8 mouse cellular contexts compared by ENCODE assay signal in the genomic region with DNA sequence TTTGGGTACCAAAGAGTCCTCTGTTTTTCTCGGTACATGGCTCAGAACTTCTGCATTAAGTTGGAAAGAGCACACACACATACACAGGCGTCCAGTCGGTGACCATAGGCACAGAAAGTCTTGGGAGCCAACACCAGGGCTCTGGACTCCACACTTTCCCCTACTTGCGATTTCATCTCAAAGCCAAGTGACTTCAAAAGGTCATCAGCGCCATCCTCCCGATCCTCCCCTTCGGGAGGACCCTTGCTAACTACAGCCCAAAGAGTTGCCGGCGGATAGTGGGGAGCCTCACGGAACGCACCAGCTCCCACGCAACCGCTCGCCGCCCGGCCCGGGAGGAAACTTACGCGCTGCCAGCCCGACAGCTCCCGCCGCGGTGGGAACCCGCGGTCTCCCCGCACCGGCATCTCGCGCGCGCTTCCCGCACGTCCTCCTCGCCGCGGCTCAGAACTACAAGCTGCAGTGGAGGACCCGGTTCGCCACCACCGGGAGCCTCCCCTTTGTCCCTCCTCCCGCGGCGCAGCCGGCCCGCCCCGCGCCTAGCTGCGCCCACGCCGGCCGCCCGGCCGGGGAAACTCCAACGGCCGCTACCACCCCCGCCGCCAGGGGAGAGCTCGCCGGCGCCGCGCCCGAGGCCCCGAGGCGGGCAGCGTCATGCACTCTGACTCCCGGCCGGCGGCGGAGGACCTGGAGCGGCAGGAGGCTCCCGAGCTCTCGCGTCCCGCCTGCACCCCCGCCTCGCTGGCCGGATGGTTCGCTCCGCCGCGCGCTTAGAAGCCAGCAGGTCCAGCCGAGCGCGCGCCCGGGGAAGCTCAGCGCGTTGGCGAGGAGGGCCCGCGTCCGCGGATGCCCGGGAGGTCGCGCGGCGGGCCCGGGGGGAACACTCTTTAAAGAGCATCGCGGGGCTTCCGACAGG. TPM values are rescaled to one million over a fixed set of nuclear protein-coding genes. Genes with fewer than 3 reads are reported as not detected.
A peak's percentile ranks its signal among the peaks of the same experiment; 100 is the strongest.
DNase-seq lines count a peak whose midpoint lies in the region; ATAC-seq and TF ChIP-seq lines count a peak whose summit lies in the region.

No protein-coding gene starts in this region.

- TF ChIP-seq CTCF in thymus, adult 2 months (IDR thresholded peaks at IDR 0.05; ENCODE audit: borderline replicate concordance, control insufficient read depth, extremely low read depth, insufficient read depth, low read length, poor library complexity) = peak; percentile 44; the same call in 1 of the 2 replicates

- peak overlapping the region; percentile 85 to 91 for H3K4me3 ChIP-seq in ES-E14 (ENCODE audit: insufficient read depth in 1 of 2, low read depth in 1 of 2, low read length in 2 of 2, poor library complexity in 1 of 2, severe bottlenecking in 1 of 2)
- H3K4me3 ChIP-seq in lung, embryonic 15.5 days = peak overlapping the region; percentile 89
- H3K4me3 ChIP-seq in thymus, adult 2 months (ENCODE audit: control insufficient read depth, insufficient read depth, low read length) = peak overlapping the region; percentile 25

- in situ Hi-C loops in ES-E14 (cut with MboI; ENCODE audit: low sequenced_read_pairs in 2 of 2, unreplicated experiment in 2 of 2) = no loop called here

- peak overlapping the region; percentile 78 for H3K9ac ChIP-seq in ES-E14 (ENCODE audit: insufficient read depth, low read depth, low read length, poor library complexity, severe bottlenecking)
- H3K9ac ChIP-seq in lung, embryonic 15.5 days = peak overlapping the region; percentile 80

- peaks cover 4 to 21% of the 10 kb centered on the region in 2 experiments; a peak in 3 of 4 replicates for H3K4me1 ChIP-seq in ES-E14 (ENCODE audit: control insufficient read depth in 2 of 2, insufficient read depth in 2 of 2, low read length in 2 of 2, poor library complexity in 1 of 2)
- peaks cover 22% of the 10 kb centered on the region for H3K4me1 ChIP-seq in lung, embryonic 15.5 days
- H3K4me1 ChIP-seq in thymus, adult 2 months (replicated peaks; ENCODE audit: control insufficient read depth, insufficient read depth, low read length) = no peaks in the 10 kb centered on the region

- peak; percentile 69 to 83 for ATAC-seq in hematopoietic stem cell, adult 5-6 weeks (replicated peaks in 1 of 2; ENCODE audit: insufficient read depth in 1 of 2, low FRiP score in 2 of 2, low TSS enrichment in 1 of 2, low read depth in 1 of 2, poor library complexity in 2 of 2, severe bottlenecking in 2 of 2)
- peak; percentile 91 for ATAC-seq in lung, embryonic 15.5 days (ENCODE audit: borderline replicate concordance, extremely low read depth, low FRiP score, low TSS enrichment)

- DNase-seq in ES-E14 (ENCODE audit: low read depth, low spot score) = no peak
- DNase-seq in cerebellum, adult 11-12 months = peak; percentile 97
- DNase-seq in forelimb bud, embryonic 11.5 days (ENCODE audit: low read depth, low spot score) = peak; percentile 90
- peak; percentile 38 for DNase-seq in layer of hippocampus, adult 9-10 months (ENCODE audit: low spot score)
- peak; percentile 93 for DNase-seq in ovary, adult 18-20 months (ENCODE audit: low spot score)
- peak; percentile 62 for DNase-seq in thymus, adult 2 months

- TF ChIP-seq POLR2A in thymus, adult 2 months (IDR thresholded peaks at IDR 0.05; ENCODE audit: control insufficient read depth, extremely low read depth, insufficient read depth, low read length, poor library complexity) = no peak

- WGBS in lung, embryonic 15.5 days = under 1% methylated on average over 101 of the region's 103 CpGs
- WGBS in thymus, adult 2 months = under 1% methylated on average over 103 of the region's 103 CpGs

- no peak overlapping the region for H3K27ac ChIP-seq in ES-E14 (ENCODE audit: insufficient read depth, low read depth, low read length, poor library complexity, severe bottlenecking)
- peak overlapping the region; percentile 75 for H3K27ac ChIP-seq in lung, embryonic 15.5 days
- H3K27ac ChIP-seq in thymus, adult 2 months (ENCODE audit: control insufficient read depth, insufficient read depth, low read length) = no peak overlapping the region

- no peaks in the 10 kb centered on the region for H3K9me3 ChIP-seq in ES-E14 (ENCODE audit: control insufficient read depth, insufficient read depth, low read depth, low read length)
- no peaks in the 10 kb centered on the region for H3K9me3 ChIP-seq in lung, embryonic 15.5 days

- H3K4me2 ChIP-seq in lung, embryonic 15.5 days = peak overlapping the region; percentile 83

- H3K36me3 ChIP-seq in ES-E14 (ENCODE audit: control insufficient read depth, insufficient read depth, low read length, poor library complexity, severe bottlenecking) = no peaks in the 10 kb centered on the region
- H3K36me3 ChIP-seq in lung, embryonic 15.5 days = no peaks in the 10 kb centered on the region
- no peaks in the 10 kb centered on the region for H3K36me3 ChIP-seq in thymus, adult 2 months (ENCODE audit: control insufficient read depth, insufficient read depth, low read length)

- no peaks in the 10 kb centered on the region for H3K27me3 ChIP-seq in lung, embryonic 15.5 days
- no peaks in the 10 kb centered on the region; the same call in 1 of the 2 replicates for H3K27me3 ChIP-seq in thymus, adult 2 months (ENCODE audit: control insufficient read depth, insufficient read depth, low read length)

TF ChIP-seq in ES-E14, 5 proteins besides CTCF, POLR2A, EP300 and RAD21:
- TF ChIP-seq MAFK (IDR thresholded peaks at IDR 0.05; ENCODE audit: insufficient read depth, low read depth, low read length) (no peak), HCFC1 (IDR thresholded peaks at IDR 0.05; ENCODE audit: borderline replicate concordance, insufficient read depth, low read length) (no peak), CHD2 (IDR thresholded peaks at IDR 0.05; ENCODE audit: low read depth, low read length) (no peak), ZNF384 (IDR thresholded peaks at IDR 0.05; ENCODE audit: low read depth, low read length) (no peak), ZC3H11A (IDR thresholded peaks at IDR 0.05; ENCODE audit: borderline replicate concordance, low read depth, low read length) (no peak)

RNA-seq across cellular contexts. Expression of a gene that starts 51.0 kb away (rescaled TPM):
- total RNA-seq in ES-E14 (2012; rRNA removed) = 97.3 and 104 TPM in 2 replicates
- total RNA-seq in hematopoietic stem cell, adult 5-6 weeks (2017) = 13.5 and 13.7 TPM in 2 replicates
- polyA plus RNA-seq in lung, embryonic 15.5 days (2015; fragmentation: Nextera tagmentation; extraction: Ambion mirVana) = 36.6 and 38.6 TPM in 2 replicates
- polyA plus RNA-seq in thymus, adult 2 months (2012; rRNA removed) = 4.5 and 5.5 TPM in 2 replicates

Comparison
In these comparisons a context has a peak if more than half of its experiments do, and no peak if none do; other contexts are left out.
1. H3K4me3 ChIP-seq: peak in every context shown above with its lines; median percentile 89 in lung, embryonic 15.5 days; 88 in ES-E14; 25 in thymus, adult 2 months.